Mouse (Mus musculus): ENCODE results near the gene Zpbp. TPM values are rescaled to one million over a fixed set of nuclear protein-coding genes. Genes with fewer than 3 reads are reported as not detected.

Gene Zpbp
- polyA plus RNA-seq, 1 experiment from 2014 or later = 0.67 TPM

DNA sequence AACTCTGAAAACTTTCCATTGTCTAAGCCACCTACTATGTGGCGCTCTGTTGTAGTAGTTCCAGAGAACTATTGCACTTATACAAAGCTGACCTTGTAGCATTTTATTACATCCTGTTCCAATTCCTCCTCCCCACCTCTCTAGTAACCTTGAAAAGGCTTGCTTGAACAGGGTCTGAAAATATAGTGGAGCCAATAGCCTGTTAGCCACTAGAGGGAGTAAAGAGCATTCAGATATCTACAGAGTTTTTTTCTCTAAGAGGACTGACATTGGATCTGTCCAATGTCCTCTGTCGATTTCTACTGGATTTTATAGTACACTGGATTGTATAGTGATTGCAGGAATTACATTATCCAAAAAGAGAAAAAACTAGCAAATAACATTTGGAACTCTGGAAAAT is 7.2 kb downstream of the Zpbp start:
- H3K4me2 ChIP-seq (ENCODE audit: low read depth, low read length) = no peak overlapping the region
- no peak overlapping the region for H3K4me3 ChIP-seq (ENCODE audit: low read length)
- no peaks in the 10 kb centered on the region for H3K4me1 ChIP-seq (ENCODE audit: control insufficient read depth, insufficient read depth, low read length)
- 29% methylated on average over 2 of the region's 2 CpGs for WGBS
- H3K27ac ChIP-seq (ENCODE audit: low read length) = no peak overlapping the region
- ATAC-seq (replicated peaks; ENCODE audit: extremely low read depth, insufficient read depth, low FRiP score) = no peak
- no peak overlapping the region for H3K9ac ChIP-seq (ENCODE audit: low read length)
- H3K27me3 ChIP-seq (ENCODE audit: control insufficient read depth, insufficient read depth, low read length) = no peaks in the 10 kb centered on the region
- H3K9me3 ChIP-seq (replicated peaks; ENCODE audit: control insufficient read depth, low read length) = no peaks in the 10 kb centered on the region
- no peaks in the 10 kb centered on the region for H3K36me3 ChIP-seq (ENCODE audit: control insufficient read depth, insufficient read depth)

DNA sequence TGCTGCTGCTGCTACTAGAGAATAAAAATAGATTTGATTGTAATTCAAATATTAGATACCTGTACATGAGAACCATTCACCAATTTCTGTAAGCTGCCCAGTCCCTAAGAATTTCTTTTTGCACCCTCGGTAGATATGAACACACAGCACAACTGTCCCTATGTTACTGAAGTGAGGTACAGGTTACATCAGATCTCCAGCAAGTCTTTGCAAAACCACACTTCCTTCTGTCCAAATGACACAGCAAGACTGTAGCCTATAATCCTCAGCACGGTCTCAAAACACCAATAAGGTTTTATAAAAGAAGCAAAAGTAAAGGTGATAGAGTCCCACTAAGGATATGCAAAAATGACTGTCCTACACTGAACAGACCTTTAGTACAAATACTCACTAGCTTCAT is 44.9 kb downstream of the Zpbp start:
- H3K4me1 ChIP-seq (ENCODE audit: control insufficient read depth, insufficient read depth, low read length) = no peaks in the 10 kb centered on the region
- no peak overlapping the region for H3K4me3 ChIP-seq (ENCODE audit: low read length)
- H3K9ac ChIP-seq (ENCODE audit: low read length) = no peak overlapping the region
- no peaks in the 10 kb centered on the region for H3K36me3 ChIP-seq (ENCODE audit: control insufficient read depth, insufficient read depth)
- H3K27me3 ChIP-seq (ENCODE audit: control insufficient read depth, insufficient read depth, low read length) = no peaks in the 10 kb centered on the region
- H3K4me2 ChIP-seq (ENCODE audit: low read depth, low read length) = no peak overlapping the region
- 68% methylated on average over 2 of the region's 2 CpGs for WGBS
- ATAC-seq (replicated peaks; ENCODE audit: extremely low read depth, insufficient read depth, low FRiP score) = no peak
- H3K27ac ChIP-seq (ENCODE audit: low read length) = no peak overlapping the region
- no peaks in the 10 kb centered on the region for H3K9me3 ChIP-seq (replicated peaks; ENCODE audit: control insufficient read depth, low read length)

DNA sequence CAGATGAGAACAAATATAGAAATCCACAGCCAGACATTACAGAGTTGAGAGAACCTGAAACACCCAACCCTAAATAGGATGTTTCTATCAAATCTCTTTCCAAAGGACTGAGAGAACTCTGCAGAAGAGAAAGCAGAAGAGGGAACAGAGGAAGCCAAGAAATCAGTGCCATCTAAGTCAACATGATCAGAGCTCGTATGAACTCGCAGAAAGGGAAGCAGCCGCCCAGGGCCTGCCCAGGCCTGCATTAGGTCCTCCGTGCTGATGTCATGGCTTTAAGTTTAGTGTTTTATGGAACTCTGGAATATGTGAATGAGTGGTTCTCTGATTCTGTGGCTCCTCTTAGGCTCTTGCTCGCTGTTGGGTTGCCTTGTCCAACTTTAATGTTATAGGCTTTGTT is 48.0 kb downstream of the Zpbp start:
- H3K36me3 ChIP-seq (ENCODE audit: control insufficient read depth, insufficient read depth) = no peaks in the 10 kb centered on the region
- no peak overlapping the region for H3K4me2 ChIP-seq (ENCODE audit: low read depth, low read length)
- no peaks in the 10 kb centered on the region for H3K4me1 ChIP-seq (ENCODE audit: control insufficient read depth, insufficient read depth, low read length)
- no peaks in the 10 kb centered on the region for H3K9me3 ChIP-seq (replicated peaks; ENCODE audit: control insufficient read depth, low read length)
- WGBS = 83% methylated on average over 5 of the region's 5 CpGs
- no peaks in the 10 kb centered on the region for H3K27me3 ChIP-seq (ENCODE audit: control insufficient read depth, insufficient read depth, low read length)
- no peak overlapping the region for H3K27ac ChIP-seq (ENCODE audit: low read length)
- ATAC-seq (replicated peaks; ENCODE audit: extremely low read depth, insufficient read depth, low FRiP score) = no peak
- no peak overlapping the region for H3K9ac ChIP-seq (ENCODE audit: low read length)
- no peak overlapping the region for H3K4me3 ChIP-seq (ENCODE audit: low read length)

DNA sequence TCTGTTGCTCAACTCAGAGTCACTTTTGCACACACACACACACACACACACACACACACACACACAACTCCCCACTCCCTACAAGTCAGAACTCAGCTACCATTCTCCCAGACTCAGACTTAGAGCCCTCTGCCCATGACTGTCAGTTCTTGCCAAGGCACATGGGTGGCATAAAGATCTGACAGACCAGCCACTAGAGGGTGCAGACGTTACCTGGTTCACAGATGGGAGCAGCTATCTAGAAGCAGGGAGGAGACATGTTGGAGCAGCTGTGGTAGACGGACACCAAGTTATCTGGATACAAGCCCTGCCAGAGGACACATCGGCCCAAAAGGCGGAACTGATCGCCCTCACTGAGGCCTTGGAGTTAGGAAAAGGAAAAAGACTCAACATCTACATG is 67.5 kb downstream of the Zpbp start:
- WGBS = 80% methylated on average over 5 of the region's 5 CpGs
- no peak for ATAC-seq (replicated peaks; ENCODE audit: extremely low read depth, insufficient read depth, low FRiP score)

DNA sequence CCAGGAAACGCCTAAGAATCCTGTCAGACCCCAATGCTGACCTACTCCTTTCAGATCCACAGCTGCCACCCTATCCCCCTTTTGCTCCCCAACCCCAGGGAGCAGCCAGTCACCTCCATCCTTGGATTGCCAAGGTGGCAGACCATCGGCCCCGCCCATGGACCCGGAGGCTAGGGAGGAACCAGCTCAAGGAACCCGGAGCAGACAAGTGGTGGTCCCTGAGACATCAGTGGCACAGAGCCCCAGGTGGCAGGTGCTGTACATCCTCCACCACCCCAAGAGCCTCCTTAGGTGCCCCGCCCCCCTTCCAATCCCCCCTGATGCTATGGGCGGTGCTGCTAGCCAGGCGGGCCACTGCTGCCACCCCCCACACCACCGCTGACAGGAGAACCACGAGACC is 69.0 kb downstream of the Zpbp start:
- WGBS = 85% methylated on average over 10 of the region's 10 CpGs

More for the DNA sequence above, 67.5 kb downstream of the Zpbp start:
- H3K27ac ChIP-seq (ENCODE audit: low read length) = no peak overlapping the region
- no peak overlapping the region for H3K9ac ChIP-seq (ENCODE audit: low read length)
- no peaks in the 10 kb centered on the region for H3K36me3 ChIP-seq (ENCODE audit: control insufficient read depth, insufficient read depth)
- H3K9me3 ChIP-seq (replicated peaks; ENCODE audit: control insufficient read depth, low read length) = 0 out of 2 replicates have a peak, but pooled peaks cover 5% of the 10 kb centered on the region
- no peak overlapping the region for H3K4me3 ChIP-seq (ENCODE audit: low read length)
- no peak overlapping the region for H3K4me2 ChIP-seq (ENCODE audit: low read depth, low read length)
- no peaks in the 10 kb centered on the region for H3K27me3 ChIP-seq (ENCODE audit: control insufficient read depth, insufficient read depth, low read length)
- no peaks in the 10 kb centered on the region for H3K4me1 ChIP-seq (ENCODE audit: control insufficient read depth, insufficient read depth, low read length)

DNA sequence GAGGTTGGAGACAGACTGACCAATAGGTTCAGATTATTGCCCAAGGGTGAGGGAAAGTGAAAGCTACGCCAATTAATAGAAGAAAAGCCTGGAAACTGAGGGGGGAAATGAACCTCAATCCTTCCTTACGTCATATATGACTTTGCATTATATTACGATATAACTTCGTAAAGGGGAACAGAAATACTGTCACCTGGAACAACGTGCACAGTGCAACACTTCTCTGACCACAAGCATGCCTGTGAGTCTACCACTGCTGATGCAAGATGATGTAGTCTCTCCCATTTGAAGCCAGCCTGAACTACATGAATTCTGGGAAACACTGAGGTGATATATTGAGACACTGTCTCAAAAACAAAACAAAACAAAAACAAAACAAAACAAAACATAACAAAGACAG is 90.9 kb downstream of the Zpbp start:
- H3K4me1 ChIP-seq (ENCODE audit: control insufficient read depth, insufficient read depth, low read length) = no peaks in the 10 kb centered on the region
- H3K27me3 ChIP-seq (ENCODE audit: control insufficient read depth, insufficient read depth, low read length) = no peaks in the 10 kb centered on the region
- 86% methylated on average over 5 of the region's 5 CpGs for WGBS
- no peak overlapping the region for H3K4me2 ChIP-seq (ENCODE audit: low read depth, low read length)
- ATAC-seq (replicated peaks; ENCODE audit: extremely low read depth, insufficient read depth, low FRiP score) = no peak
- H3K4me3 ChIP-seq (ENCODE audit: low read length) = no peak overlapping the region
- H3K9me3 ChIP-seq (replicated peaks; ENCODE audit: control insufficient read depth, low read length) = no peaks in the 10 kb centered on the region
- no peaks in the 10 kb centered on the region for H3K36me3 ChIP-seq (ENCODE audit: control insufficient read depth, insufficient read depth)
- no peak overlapping the region for H3K9ac ChIP-seq (ENCODE audit: low read length)
- H3K27ac ChIP-seq (ENCODE audit: low read length) = no peak overlapping the region

More for the DNA sequence above, 69.0 kb downstream of the Zpbp start:
- H3K4me3 ChIP-seq (ENCODE audit: low read length) = no peak overlapping the region
- H3K9ac ChIP-seq (ENCODE audit: low read length) = no peak overlapping the region
- 0 out of 2 replicates have a peak, but pooled peaks cover 5% of the 10 kb centered on the region for H3K9me3 ChIP-seq (replicated peaks; ENCODE audit: control insufficient read depth, low read length)
- H3K27ac ChIP-seq (ENCODE audit: low read length) = no peak overlapping the region
- no peaks in the 10 kb centered on the region for H3K27me3 ChIP-seq (ENCODE audit: control insufficient read depth, insufficient read depth, low read length)
- no peaks in the 10 kb centered on the region for H3K4me1 ChIP-seq (ENCODE audit: control insufficient read depth, insufficient read depth, low read length)
- no peak overlapping the region for H3K4me2 ChIP-seq (ENCODE audit: low read depth, low read length)
- ATAC-seq (replicated peaks; ENCODE audit: extremely low read depth, insufficient read depth, low FRiP score) = no peak
- no peaks in the 10 kb centered on the region for H3K36me3 ChIP-seq (ENCODE audit: control insufficient read depth, insufficient read depth)

DNA sequence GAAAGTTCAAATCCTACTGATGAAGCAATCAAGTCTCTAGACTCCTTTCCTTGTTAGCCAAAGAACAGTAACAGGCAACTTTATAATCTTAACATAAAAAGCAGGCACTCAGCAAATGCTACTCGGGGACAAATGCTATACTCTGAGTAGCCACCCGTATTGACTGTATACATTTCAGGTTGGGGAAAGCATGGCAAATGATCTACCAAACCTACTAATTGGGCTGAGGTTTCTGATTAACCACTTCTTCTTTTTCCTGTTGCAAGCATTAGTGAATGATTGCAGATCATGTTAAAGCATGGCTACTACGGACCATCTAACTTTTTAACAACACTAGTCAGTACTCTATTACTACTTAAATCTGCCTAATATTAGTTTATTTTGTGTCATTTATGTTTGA is 178.7 kb downstream of the Zpbp start:
- Histone ChIP-seq H3K4me3 (ENCODE audit: low read length) (no peak overlapping the region), H3K4me1 (ENCODE audit: control insufficient read depth, insufficient read depth, low read length) (no peaks in the 10 kb centered on the region), H3K4me2 (ENCODE audit: low read depth, low read length) (no peak overlapping the region), H3K9me3 (replicated peaks; ENCODE audit: control insufficient read depth, low read length) (no peaks in the 10 kb centered on the region), H3K36me3 (ENCODE audit: control insufficient read depth, insufficient read depth) (no peaks in the 10 kb centered on the region), H3K27me3 (ENCODE audit: control insufficient read depth, insufficient read depth, low read length) (no peaks in the 10 kb centered on the region), H3K27ac (ENCODE audit: low read length) (no peak overlapping the region), H3K9ac (ENCODE audit: low read length) (no peak overlapping the region)
- no peak for ATAC-seq (replicated peaks; ENCODE audit: extremely low read depth, insufficient read depth, low FRiP score)
- 75% methylated on average over 3 of the region's 3 CpGs for WGBS

DNA sequence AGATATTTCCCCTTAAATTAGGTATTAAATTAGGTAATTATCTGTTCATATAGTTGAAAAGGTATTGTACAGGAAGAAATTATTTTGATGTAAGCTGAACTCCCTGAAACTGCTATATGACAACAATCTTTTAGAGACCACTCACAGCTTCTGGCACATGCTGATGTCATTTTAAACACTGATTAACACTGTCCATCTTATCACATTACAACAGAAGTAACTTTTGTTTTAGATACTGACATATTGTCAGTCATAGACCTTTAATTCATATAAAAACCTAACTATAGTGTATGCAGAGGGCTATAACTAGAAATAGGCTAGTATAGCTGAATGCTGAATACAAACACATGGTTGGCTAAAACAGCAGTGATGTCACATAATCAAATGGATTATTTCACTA is 182.1 kb downstream of the Zpbp start:
- ATAC-seq (replicated peaks; ENCODE audit: extremely low read depth, insufficient read depth, low FRiP score) = no peak
- H3K4me2 ChIP-seq (ENCODE audit: low read depth, low read length) = no peak overlapping the region
- no peaks in the 10 kb centered on the region for H3K27me3 ChIP-seq (ENCODE audit: control insufficient read depth, insufficient read depth, low read length)
- no peak overlapping the region for H3K9ac ChIP-seq (ENCODE audit: low read length)
- H3K27ac ChIP-seq (ENCODE audit: low read length) = no peak overlapping the region
- H3K9me3 ChIP-seq (replicated peaks; ENCODE audit: control insufficient read depth, low read length) = no peaks in the 10 kb centered on the region
- no peaks in the 10 kb centered on the region for H3K36me3 ChIP-seq (ENCODE audit: control insufficient read depth, insufficient read depth)
- no peaks in the 10 kb centered on the region for H3K4me1 ChIP-seq (ENCODE audit: control insufficient read depth, insufficient read depth, low read length)
- H3K4me3 ChIP-seq (ENCODE audit: low read length) = no peak overlapping the region

DNA sequence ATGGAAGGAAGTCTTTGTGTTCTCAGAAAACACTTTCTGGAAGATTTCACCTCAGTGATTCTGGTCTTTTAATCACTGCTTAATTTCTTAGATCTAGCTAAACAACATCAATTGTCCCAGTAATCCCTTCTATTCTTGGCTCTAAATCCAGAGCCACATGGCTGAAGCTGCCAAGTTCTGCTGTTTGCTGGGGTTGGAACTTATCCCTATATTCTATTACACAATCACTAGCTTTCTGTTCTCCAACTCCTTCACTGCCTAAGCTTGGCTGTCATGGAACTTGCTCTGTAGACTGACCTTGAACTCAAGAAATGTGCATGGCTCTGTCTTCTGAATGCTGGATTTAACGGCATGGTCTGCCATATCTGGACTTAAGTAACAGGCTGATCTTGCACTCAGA is 204.9 kb downstream of the Zpbp start:
- Histone ChIP-seq H3K27ac (ENCODE audit: low read length) (no peak overlapping the region), H3K36me3 (ENCODE audit: control insufficient read depth, insufficient read depth) (no peaks in the 10 kb centered on the region), H3K4me3 (ENCODE audit: low read length) (no peak overlapping the region), H3K4me1 (ENCODE audit: control insufficient read depth, insufficient read depth, low read length) (no peaks in the 10 kb centered on the region), H3K9ac (ENCODE audit: low read length) (no peak overlapping the region), H3K27me3 (ENCODE audit: control insufficient read depth, insufficient read depth, low read length) (no peaks in the 10 kb centered on the region), H3K9me3 (replicated peaks; ENCODE audit: control insufficient read depth, low read length) (no peaks in the 10 kb centered on the region), H3K4me2 (ENCODE audit: low read depth, low read length) (no peak overlapping the region)
- 69% methylated on average over 1 of the region's 1 CpGs for WGBS
- ATAC-seq (replicated peaks; ENCODE audit: extremely low read depth, insufficient read depth, low FRiP score) = no peak
